Mouse (Mus musculus): ENCODE measurements at regions not wholly inside any gene's neighbourhood (a gene's known extent, or its start where the extent isn't known, plus 50 kb on each side); places are given as distances from the start of the nearest gene placed in this dataset.
"Not testable (repeated sequence)": the region's sequence is repeated elsewhere in the genome, so short reads cannot be mapped to it uniquely, and the experiment has no call there.

- Histone ChIP-seq H3K4me3 (no peak overlapping the region), H3K27ac (no peak overlapping the region)
- TF ChIP-seq CTCF (conservative IDR thresholded peaks at IDR 0.05): no peak
- no peak for DNase-seq (ENCODE audit: low spot score in 2 of 2)
Measured at GRCm38 (mm10) chr13:99128979-99129378, 55.6 kb upstream of the Zfp366 start.

- Histone ChIP-seq H3K27ac (0 out of 2 replicates have a peak overlapping the region, but pooled peaks have one; percentile 28), H3K4me3 (no peak overlapping the region)
- DNase-seq (ENCODE audit: low spot score in 2 of 2): no peak
- no peak for TF ChIP-seq CTCF (conservative IDR thresholded peaks at IDR 0.05)
Measured at GRCm38 (mm10) chr13:99128284-99128691, 56.3 kb upstream of the Zfp366 start.

GRCm38 (mm10) chr13:99127716-99128115 lies 56.9 kb upstream of the Zfp366 start:
- Histone ChIP-seq H3K27ac (no peak overlapping the region), H3K4me3 (no peak overlapping the region)
- no peak for TF ChIP-seq CTCF (conservative IDR thresholded peaks at IDR 0.05)

GRCm38 (mm10) chr13:99126971-99127370 lies 57.7 kb upstream of the Zfp366 start:
- not testable (repeated sequence) for DNase-seq (ENCODE audit: low spot score in 2 of 2); H3K27ac ChIP-seq; H3K4me3 ChIP-seq

More at GRCm38 (mm10) chr13:99127716-99128115, 56.9 kb upstream of the Zfp366 start:
- DNase-seq (ENCODE audit: low spot score in 2 of 2): no peak

GRCm38 (mm10) chr13:99126538-99126937 lies 58.1 kb upstream of the Zfp366 start:
- no peak for TF ChIP-seq CTCF (conservative IDR thresholded peaks at IDR 0.05)
- H3K4me3 ChIP-seq: no peak overlapping the region
- H3K27ac ChIP-seq: no peak overlapping the region
- DNase-seq (ENCODE audit: low spot score in 2 of 2): no peak

GRCm38 (mm10) chr13:99125946-99126345 lies 58.7 kb upstream of the Zfp366 start:
- Histone ChIP-seq H3K27ac (peak overlapping the region; percentile 21; the same call in 1 of the 2 replicates), H3K4me3 (no peak overlapping the region)
- peak; percentile 72 for TF ChIP-seq CTCF (conservative IDR thresholded peaks at IDR 0.05)
- DNase-seq (ENCODE audit: low spot score in 2 of 2): no peak

GRCm38 (mm10) chr13:99124894-99125570 lies 59.6 kb upstream of the Zfp366 start:
- H3K27ac ChIP-seq: peak overlapping the region; percentile 32
- DNase-seq (ENCODE audit: low spot score in 2 of 2): no peak
- no peak for TF ChIP-seq CTCF (conservative IDR thresholded peaks at IDR 0.05)
- H3K4me3 ChIP-seq: no peak overlapping the region

GRCm38 (mm10) chr13:99124141-99124540 lies 60.5 kb upstream of the Zfp366 start:
- DNase-seq (ENCODE audit: low spot score in 2 of 2): no peak
- Histone ChIP-seq H3K4me3 (no peak overlapping the region), H3K27ac (peak overlapping the region; percentile 32; the same call in 1 of the 2 replicates)
- TF ChIP-seq CTCF (conservative IDR thresholded peaks at IDR 0.05): no peak

- no peak for TF ChIP-seq CTCF (conservative IDR thresholded peaks at IDR 0.05)
- no peak overlapping the region for H3K27ac ChIP-seq
- no peak overlapping the region for H3K4me3 ChIP-seq
- DNase-seq (ENCODE audit: low spot score in 2 of 2): no peak
Measured at GRCm38 (mm10) chr13:99123476-99124140, 61.0 kb upstream of the Zfp366 start.

GRCm38 (mm10) chr13:99122539-99122938 lies 62.1 kb upstream of the Zfp366 start:
- DNase-seq (ENCODE audit: low spot score in 2 of 2); H3K27ac ChIP-seq; H3K4me3 ChIP-seq: not testable (repeated sequence)

GRCm38 (mm10) chr13:99121096-99121495 lies 63.5 kb upstream of the Zfp366 start:
- Histone ChIP-seq H3K4me3 (no peak overlapping the region), H3K27ac (no peak overlapping the region)
- no peak for DNase-seq (ENCODE audit: low spot score in 2 of 2)
- no peak for TF ChIP-seq CTCF (conservative IDR thresholded peaks at IDR 0.05)

GRCm38 (mm10) chr13:99119941-99120340 lies 64.7 kb upstream of the Zfp366 start:
- TF ChIP-seq CTCF (conservative IDR thresholded peaks at IDR 0.05): no peak
- Histone ChIP-seq H3K27ac (no peak overlapping the region), H3K4me3 (no peak overlapping the region)
- no peak for DNase-seq (ENCODE audit: low spot score in 2 of 2)

- Histone ChIP-seq H3K4me3 (no peak overlapping the region), H3K27ac (no peak overlapping the region)
- no peak for DNase-seq (ENCODE audit: low spot score in 2 of 2)
- no peak for TF ChIP-seq CTCF (conservative IDR thresholded peaks at IDR 0.05)
Measured at GRCm38 (mm10) chr13:99118901-99119300, 65.7 kb upstream of the Zfp366 start.

GRCm38 (mm10) chr13:99115541-99115940 lies 69.1 kb upstream of the Zfp366 start:
- H3K4me3 ChIP-seq: no peak overlapping the region
- H3K27ac ChIP-seq: no peak overlapping the region
- no peak for TF ChIP-seq CTCF (conservative IDR thresholded peaks at IDR 0.05)
- no peak for DNase-seq (ENCODE audit: low spot score in 2 of 2)

All from layer of hippocampus, adult 2 months (tissue).